11 mouse cellular contexts compared by ENCODE assay signal in the genomic region with DNA sequence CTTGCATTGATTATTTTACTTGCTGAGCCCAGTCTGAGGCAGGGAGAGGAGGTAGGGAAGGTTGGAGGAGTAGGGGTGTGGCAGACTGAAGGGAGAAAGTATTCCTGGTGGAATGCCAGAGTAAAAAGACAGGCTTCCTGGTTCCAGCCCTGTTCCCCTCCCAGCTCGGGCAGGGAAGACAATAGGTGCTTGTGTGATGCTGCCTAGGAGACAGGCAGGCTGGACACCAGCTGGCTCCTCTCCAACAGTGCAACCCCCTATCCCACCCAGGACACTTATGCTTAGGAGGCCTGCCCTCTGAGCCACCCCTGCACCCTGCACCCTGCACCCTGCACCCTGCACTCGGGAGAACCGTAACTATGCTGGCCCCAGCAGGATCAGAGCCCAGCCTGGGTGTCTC. TPM values are rescaled to one million over a fixed set of nuclear protein-coding genes. Genes with fewer than 3 reads are reported as not detected.
DNase-seq lines count a peak whose midpoint lies in the region; ATAC-seq and TF ChIP-seq lines count a peak whose summit lies in the region.
"Had no signal": no experiment of that assay in that cellular context is flagged by ENCODE, and none has a peak within 500 bp of the region (broad histone marks: within the 10 kb centered on the region; RNA-seq: fewer than 3 reads in every experiment).

No protein-coding gene starts in this region.

- peaks cover 37% of the 10 kb centered on the region for H3K27me3 ChIP-seq in embryonic facial prominence, embryonic 13.5 days
- peaks cover 11% of the 10 kb centered on the region; the same call in 1 of the 2 replicates for H3K27me3 ChIP-seq in intestine, embryonic 15.5 days (replicated peaks)
- no peaks in the 10 kb centered on the region for H3K27me3 ChIP-seq in small intestine, adult 2 months (ENCODE audit: control insufficient read depth, insufficient read depth, low read length)

- H3K36me3 ChIP-seq in embryonic facial prominence, embryonic 13.5 days, result no peaks in the 10 kb centered on the region
- no peaks in the 10 kb centered on the region for H3K36me3 ChIP-seq in intestine, embryonic 15.5 days
- H3K36me3 ChIP-seq in small intestine, adult 2 months (ENCODE audit: control insufficient read depth, insufficient read depth, low read length), result no peaks in the 10 kb centered on the region
- H3K36me3 ChIP-seq: G1E had no signal

- H3K4me2 ChIP-seq in embryonic facial prominence, embryonic 13.5 days, result no peak overlapping the region
- H3K4me2 ChIP-seq in intestine, embryonic 15.5 days (replicated peaks), result peak overlapping the region; percentile 15

- 34% methylated on average over 3 of the region's 3 CpGs for WGBS in embryonic facial prominence, embryonic 13.5 days
- WGBS in intestine, embryonic 15.5 days, result 34% methylated on average over 3 of the region's 3 CpGs
- 17% methylated on average over 3 of the region's 3 CpGs for WGBS in small intestine, adult 2 months

- peak overlapping the region; percentile 64; the same call in 1 of the 2 replicates for H3K27ac ChIP-seq in layer of hippocampus, adult 2 months
- no peak overlapping the region; the same call in 1 of the 2 replicates for H3K27ac ChIP-seq in embryonic facial prominence, embryonic 13.5 days
- H3K27ac ChIP-seq in intestine, embryonic 15.5 days, result peak overlapping the region; percentile 56
- peak overlapping the region; percentile 69 for H3K27ac ChIP-seq in small intestine, adult 2 months (ENCODE audit: insufficient read depth, low read depth, low read length)
- H3K27ac ChIP-seq: macrophage had no signal

- no peak for DNase-seq in layer of hippocampus, adult 2 months (ENCODE audit: low spot score in 2 of 2)
- DNase-seq in layer of hippocampus, adult 9-10 months (ENCODE audit: low spot score), result no peak
- DNase-seq in kidney, postnatal 14 days, result no peak
- DNase-seq in spleen, postnatal 4 days (ENCODE audit: low spot score in 2 of 2), result no peak
- DNase-seq in layer of hippocampus, postnatal 36 days, result no peak
- DNase-seq: kidney, postnatal 36 days had no signal

- ATAC-seq in embryonic facial prominence, embryonic 13.5 days (ENCODE audit: insufficient number of reproducible peaks, insufficient read depth, low FRiP score, low TSS enrichment, low read depth), result no peak
- ATAC-seq in intestine, embryonic 15.5 days, result peak; percentile 57

- no peak for TF ChIP-seq CTCF in layer of hippocampus, adult 2 months (conservative IDR thresholded peaks at IDR 0.05)
- TF ChIP-seq CTCF in small intestine, adult 2 months (IDR thresholded peaks at IDR 0.05; ENCODE audit: extremely low read depth, insufficient read length, insufficient replicate concordance, low read depth, low read length), result no peak

- TF ChIP-seq POLR2A in small intestine, adult 2 months (IDR thresholded peaks at IDR 0.05; ENCODE audit: low read depth, low read length), result no peak

- no peaks in the 10 kb centered on the region for H3K9me3 ChIP-seq in embryonic facial prominence, embryonic 13.5 days
- no peaks in the 10 kb centered on the region for H3K9me3 ChIP-seq in intestine, embryonic 15.5 days
- H3K9me3 ChIP-seq: G1E had no signal

- peak overlapping the region; percentile 16; the same call in 1 of the 2 replicates for H3K9ac ChIP-seq in embryonic facial prominence, embryonic 13.5 days
- H3K9ac ChIP-seq in intestine, embryonic 15.5 days, result no peak overlapping the region

- H3K4me1 ChIP-seq in embryonic facial prominence, embryonic 13.5 days, result peaks cover 12% of the 10 kb centered on the region
- H3K4me1 ChIP-seq in intestine, embryonic 15.5 days (replicated peaks), result peaks cover 19% of the 10 kb centered on the region
- H3K4me1 ChIP-seq in small intestine, adult 2 months (ENCODE audit: control insufficient read depth, insufficient read depth, insufficient read length, low read length), result peaks cover 13% of the 10 kb centered on the region

- no peak overlapping the region for H3K4me3 ChIP-seq in layer of hippocampus, adult 2 months
- no peak overlapping the region for H3K4me3 ChIP-seq in embryonic facial prominence, embryonic 13.5 days
- H3K4me3 ChIP-seq in intestine, embryonic 15.5 days (replicated peaks), result no peak overlapping the region
- H3K4me3 ChIP-seq in small intestine, adult 2 months (ENCODE audit: low read depth, low read length), result peak overlapping the region; percentile 4

RNA-seq across cellular contexts. Expression of gene Hid1, which starts 8.3 kb away (rescaled TPM):
- total RNA-seq in layer of hippocampus, adult 2 months (2021), result 100 to 1,000 TPM; 110 to 119 TPM
- polyA plus RNA-seq in embryonic facial prominence, embryonic 13.5 days (2015; fragmentation: Nextera tagmentation; extraction: Ambion mirVana), result 4.0 and 6.2 TPM in 2 replicates
- polyA plus RNA-seq in intestine, embryonic 15.5 days (2015; fragmentation: Nextera tagmentation; extraction: Ambion mirVana), result 17.1 and 22.7 TPM in 2 replicates
- polyA plus RNA-seq in small intestine, adult 2 months (2012; rRNA removed), result 30.2 and 37.6 TPM in 2 replicates
- 100 to 1,000 TPM; 106 to 109 TPM for total RNA-seq in layer of hippocampus, postnatal 36 days (2021)
- total RNA-seq: G1E had no signal
- polyA plus RNA-seq: macrophage had no signal

RNA-seq across cellular contexts. Expression of gene Cdr2l, which starts 22.4 kb away (rescaled TPM):
- 10 to 100 TPM; 21.9 to 26.1 TPM for total RNA-seq in layer of hippocampus, adult 2 months (2021)
- polyA plus RNA-seq in embryonic facial prominence, embryonic 13.5 days (2015; fragmentation: Nextera tagmentation; extraction: Ambion mirVana), result 12.3 and 14.1 TPM in 2 replicates
- 7.5 and 8.0 TPM in 2 replicates for polyA plus RNA-seq in intestine, embryonic 15.5 days (2015; fragmentation: Nextera tagmentation; extraction: Ambion mirVana)
- 3.8 and 4.2 TPM in 2 replicates for polyA plus RNA-seq in small intestine, adult 2 months (2012; rRNA removed)
- 10 to 100 TPM; 25.3 to 25.7 TPM for total RNA-seq in layer of hippocampus, postnatal 36 days (2021)
- polyA plus RNA-seq: G1E, macrophage had no signal

RNA-seq across cellular contexts. Expression of gene Otop3, which starts 24.8 kb away (rescaled TPM):
- under 1 TPM in 1 of 2 experiments, not detected in 1; 0.20 TPM for total RNA-seq in layer of hippocampus, adult 2 months (2021)
- 0.14 TPM in 1 of 2 replicates, not detected in the other for polyA plus RNA-seq in embryonic facial prominence, embryonic 13.5 days (2015; fragmentation: Nextera tagmentation; extraction: Ambion mirVana)
- 0.77 and 1.2 TPM in 2 replicates for polyA plus RNA-seq in intestine, embryonic 15.5 days (2015; fragmentation: Nextera tagmentation; extraction: Ambion mirVana)
- 0.61 and 93.4 TPM in 2 replicates for polyA plus RNA-seq in small intestine, adult 2 months (2012; rRNA removed)
- total RNA-seq in layer of hippocampus, postnatal 36 days (2021), result under 1 TPM in 1 of 2 experiments, not detected in 1; 0.22 TPM
- total RNA-seq: G1E had no signal
- polyA plus RNA-seq: G1E, macrophage had no signal

RNA-seq across cellular contexts. Expression of gene Ush1g, which starts 37.5 kb away (rescaled TPM):
- total RNA-seq in layer of hippocampus, adult 2 months (2021), result under 1 TPM; 0.37 to 0.64 TPM
- polyA plus RNA-seq in embryonic facial prominence, embryonic 13.5 days (2015; fragmentation: Nextera tagmentation; extraction: Ambion mirVana), result not detected in 2 replicates
- polyA plus RNA-seq in intestine, embryonic 15.5 days (2015; fragmentation: Nextera tagmentation; extraction: Ambion mirVana), result 0.08 TPM in 1 of 2 replicates, not detected in the other
- polyA plus RNA-seq in small intestine, adult 2 months (2012; rRNA removed), result 0.05 and 0.08 TPM in 2 replicates
- under 1 TPM; 0.30 to 0.35 TPM for total RNA-seq in layer of hippocampus, postnatal 36 days (2021)
- polyA plus RNA-seq: G1E, macrophage had no signal

RNA-seq across cellular contexts. Expression of gene Mrpl58, which starts 44.3 kb away (rescaled TPM):
- 100 to 1,000 TPM; 100 to 105 TPM for total RNA-seq in layer of hippocampus, adult 2 months (2021)
- polyA plus RNA-seq in embryonic facial prominence, embryonic 13.5 days (2015; fragmentation: Nextera tagmentation; extraction: Ambion mirVana), result 173 and 181 TPM in 2 replicates
- 187 and 197 TPM in 2 replicates for polyA plus RNA-seq in intestine, embryonic 15.5 days (2015; fragmentation: Nextera tagmentation; extraction: Ambion mirVana)
- polyA plus RNA-seq in small intestine, adult 2 months (2012; rRNA removed), result 42.0 and 45.8 TPM in 2 replicates
- total RNA-seq in layer of hippocampus, postnatal 36 days (2021), result 100 to 1,000 TPM in 1 of 2 experiments, 10 to 100 TPM in 1; 98.1 to 105 TPM
